Mouse (Mus musculus) central nervous system, embryonic 18 days (tissue): ENCODE data around the gene Cdadc1. TPM values are rescaled to one million over a fixed set of nuclear protein-coding genes. Genes with fewer than 3 reads are reported as not detected.

ENCODE experiments used
- polyA plus RNA-seq: library from polyadenylated mRNA; depleted of rRNA; stranded (reverse); fragments of >200 nt; gene quantifications from 2 replicates; pipeline ENCODE4 v1.2.3, GENCODE M21; 2012; rRNA removed

The Cdadc1 gene
- 13.4 and 13.8 TPM in 2 replicates for polyA plus RNA-seq

GRCm38 (mm10) chr14:59597398-59598259, at the start of gene Cdadc1:
Gene Cdadc1 (minus strand): TSS chr14:59597959.

GRCm38 (mm10) chr14:59625158-59625805, 27.5 kb upstream of the Cdadc1 start, which contains the start of gene Shisa2:
Gene Shisa2 (plus strand): TSS chr14:59625308.

Other genes starting within 250 kb of the Cdadc1 start
- 0.28 and 0.55 TPM in 2 replicates for gene Phf11d, start 232.5 kb downstream of the Cdadc1 start, polyA plus RNA-seq
- gene Phf11c, start 202.6 kb downstream of the Cdadc1 start, polyA plus RNA-seq = 0.57 and 0.75 TPM in 2 replicates
- gene Setdb2, start 157.1 kb downstream of the Cdadc1 start, polyA plus RNA-seq = 4.2 and 4.9 TPM in 2 replicates
- 8.7 and 11.5 TPM in 2 replicates for gene Cab39l, start 157.0 kb downstream of the Cdadc1 start, polyA plus RNA-seq
- gene Shisa2, start 27.3 kb upstream of the Cdadc1 start, polyA plus RNA-seq = 7.7 and 9.3 TPM in 2 replicates